Mouse (Mus musculus) common myeloid progenitor, adult 5-6 weeks (primary cell): ENCODE results near the gene Smlr1. TPM values are rescaled to one million over a fixed set of nuclear protein-coding genes. Genes with fewer than 3 reads are reported as not detected.

ENCODE experiments used
- ATAC-seq: replicated peaks from 2 replicates; pipeline ENCODE4 v1.8.0; 2016; ENCODE audit warnings: low read depth, mild to moderate bottlenecking, moderate TSS enrichment, inconsistent platforms; ENCODE audit not compliant: poor library complexity, severe bottlenecking
- total RNA-seq: library from RNA; stranded (forward); fragments of 200-1000, 187-1606 nt; gene quantifications from 2 replicates; pipeline ENCODE4 v1.2.3, GENCODE M21; 2017

Gene Smlr1
- not detected in 2 replicates for total RNA-seq

- no peak for ATAC-seq
These were observed at the start of gene Smlr1 for GRCm38 (mm10) chr10:25535891-25536331. Smlr1 (minus strand) TSS chr10:25536267.

- ATAC-seq: no peak
These were observed 48.8 kb upstream of the Smlr1 start for GRCm38 (mm10) chr10:25584899-25585298.

GRCm38 (mm10) chr10:25580066-25580465, 44.0 kb upstream of the Smlr1 start:
- ATAC-seq: no peak

DNA sequence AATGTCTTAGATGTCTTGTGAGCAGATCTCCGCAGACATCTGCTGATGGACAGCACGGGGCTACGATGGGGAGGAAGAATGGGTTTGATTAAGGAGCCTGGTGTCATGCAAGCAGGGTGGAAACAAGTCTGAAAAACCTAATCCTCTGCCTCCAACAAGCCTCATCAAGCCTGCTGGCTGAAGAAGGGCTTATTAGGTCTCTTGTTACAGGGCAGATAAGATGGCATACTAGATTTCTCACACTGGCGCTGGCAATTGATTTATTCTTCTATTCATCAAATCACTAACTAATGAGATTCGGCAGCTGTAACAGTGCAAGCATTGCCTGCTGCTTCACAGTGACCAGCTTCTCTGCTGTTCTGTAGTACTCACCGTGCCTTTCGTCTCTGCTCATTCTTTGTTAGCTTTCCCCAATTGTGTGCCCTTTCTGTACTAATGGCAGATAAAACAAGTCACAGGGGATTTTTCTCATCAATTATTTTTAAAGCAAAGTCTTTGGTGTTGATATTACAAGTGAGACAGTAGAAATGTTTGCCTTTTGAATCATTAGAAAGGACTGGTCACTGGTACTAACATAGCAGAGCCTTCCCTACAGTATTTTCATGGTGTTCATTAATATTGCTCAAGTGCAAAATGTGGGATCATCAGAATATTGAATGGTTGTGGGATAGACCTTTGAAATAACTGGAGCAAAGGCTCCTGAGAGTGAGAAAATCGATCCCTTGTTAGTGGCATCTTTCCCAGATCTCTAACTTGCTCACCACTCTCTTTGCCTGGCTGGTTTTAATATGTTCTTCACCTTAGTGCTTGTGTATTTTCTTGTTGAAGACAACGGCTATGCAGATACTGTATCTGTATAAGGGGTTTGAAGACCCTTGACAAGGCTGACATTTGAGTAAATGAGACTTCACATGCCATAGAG, 35.5 kb upstream of the Smlr1 start:
- ATAC-seq: no peak

GRCm38 (mm10) chr10:25552936-25553335, 16.9 kb upstream of the Smlr1 start:
- ATAC-seq: no peak

DNA sequence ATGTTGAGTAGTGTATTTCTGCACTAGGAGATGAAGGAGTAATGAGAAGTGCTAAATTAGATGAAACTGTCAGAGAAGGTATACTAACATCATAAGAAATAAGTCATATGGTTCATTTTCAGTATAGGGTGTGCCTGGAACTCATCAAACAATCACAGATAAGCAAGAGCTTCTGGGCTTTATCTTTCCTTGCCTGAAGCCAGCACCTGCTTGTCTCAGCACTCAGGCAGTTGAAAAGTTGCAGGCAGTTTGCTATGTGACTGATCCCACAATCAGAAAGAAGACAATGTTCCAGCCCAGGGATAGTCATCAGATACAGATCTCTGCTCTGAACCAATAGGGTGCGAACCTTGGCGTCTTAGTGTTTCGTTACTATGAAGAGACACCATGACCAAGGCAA, 5.0 kb upstream of the Smlr1 start:
- ATAC-seq: no peak

- no peak for ATAC-seq
These were observed 3.7 kb upstream of the Smlr1 start for GRCm38 (mm10) chr10:25539771-25540168.

DNA sequence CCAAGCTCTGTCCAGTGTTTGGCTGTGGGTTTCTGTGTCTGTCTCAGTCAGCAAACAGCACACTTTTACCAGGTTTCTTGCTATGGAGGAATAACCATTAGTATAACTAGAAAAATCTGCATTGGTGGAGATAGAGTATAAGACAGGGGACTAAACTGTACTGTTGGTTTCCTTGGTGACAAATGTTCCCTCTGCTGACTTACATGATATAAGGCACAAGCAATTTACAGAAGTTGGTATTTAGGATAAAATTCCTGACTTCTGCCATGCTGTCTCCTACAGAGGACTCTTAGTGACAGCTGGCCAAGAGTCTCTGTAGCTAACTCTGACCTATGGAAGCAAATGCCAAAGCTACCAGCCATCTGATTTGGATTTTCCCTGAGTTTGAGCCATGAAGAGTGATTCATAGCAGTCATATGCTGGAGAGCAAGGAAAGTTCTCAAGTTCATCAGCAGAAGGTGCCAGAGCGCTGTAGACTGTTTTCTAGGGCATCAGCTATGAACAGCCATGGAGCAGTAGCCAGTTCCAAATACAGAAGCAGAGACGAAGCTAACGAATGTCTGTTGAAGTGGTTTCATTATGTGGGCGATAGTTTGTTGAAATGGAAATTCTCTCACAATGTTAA, 3.2 kb upstream of the Smlr1 start:
- ATAC-seq: no peak

- ATAC-seq: no peak
These were observed 2.7 kb upstream of the Smlr1 start for GRCm38 (mm10) chr10:25538738-25539137.

- ATAC-seq: no peak
These were observed 554 bp upstream of the Smlr1 start for GRCm38 (mm10) chr10:25536621-25537020.

GRCm38 (mm10) chr10:25534467-25534866, 1.6 kb downstream of the Smlr1 start:
- ATAC-seq: no peak

- ATAC-seq: 0 out of 2 replicates have a peak, but pooled peaks have one; percentile 8
These were observed 2.4 kb downstream of the Smlr1 start for GRCm38 (mm10) chr10:25533513-25534246.

DNA sequence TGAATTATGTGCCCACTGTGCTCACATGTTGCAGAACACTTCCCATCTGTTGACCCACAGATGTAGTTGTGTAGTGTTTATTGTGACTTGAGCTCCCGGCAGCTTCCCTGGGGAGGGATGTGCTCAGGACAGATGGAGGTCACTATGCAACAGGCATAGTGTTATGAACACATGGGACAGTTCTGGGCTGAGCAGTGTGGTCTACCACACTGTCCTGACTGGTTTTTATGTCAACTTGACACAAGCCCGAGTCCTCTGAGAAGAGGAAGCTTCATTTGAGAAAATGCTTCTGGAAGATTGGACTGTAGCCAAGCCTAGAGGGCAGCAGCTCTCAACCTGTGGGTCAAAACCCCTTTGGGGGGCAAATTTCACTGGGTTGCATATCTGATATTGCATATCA, 3.0 kb downstream of the Smlr1 start:
- peak; percentile 74 for ATAC-seq

DNA sequence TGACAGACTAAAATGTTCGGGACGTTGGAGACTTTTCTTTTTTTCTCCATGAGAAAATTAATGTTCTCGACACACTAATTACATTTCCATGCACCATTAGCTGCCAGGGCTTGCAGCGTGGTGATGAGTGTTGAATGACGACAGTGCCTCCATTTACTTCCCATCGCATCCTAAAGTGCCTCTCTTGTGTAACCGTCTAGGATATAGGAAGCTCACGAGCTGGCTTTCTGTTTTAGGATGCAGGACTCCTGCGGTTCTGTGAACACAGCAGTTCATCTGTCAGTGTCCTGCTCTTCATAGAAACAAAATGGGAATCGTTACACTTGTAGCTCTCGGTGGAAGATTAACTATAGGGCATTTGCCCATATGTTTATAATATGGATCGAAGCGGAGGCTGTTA, 4.7 kb downstream of the Smlr1 start:
- no peak for ATAC-seq

GRCm38 (mm10) chr10:25527126-25527525, 8.9 kb downstream of the Smlr1 start:
- ATAC-seq: no peak

- ATAC-seq: no peak
These were observed 9.4 kb downstream of the Smlr1 start for GRCm38 (mm10) chr10:25526622-25527021.

- ATAC-seq: no peak
These were observed 9.9 kb downstream of the Smlr1 start for GRCm38 (mm10) chr10:25526156-25526555.

GRCm38 (mm10) chr10:25523727-25524126, 12.3 kb downstream of the Smlr1 start:
- no peak for ATAC-seq

GRCm38 (mm10) chr10:25520428-25520827, 15.6 kb downstream of the Smlr1 start:
- ATAC-seq: no peak

GRCm38 (mm10) chr10:25519954-25520353, 16.1 kb downstream of the Smlr1 start:
- no peak for ATAC-seq

GRCm38 (mm10) chr10:25513821-25514220, 22.2 kb downstream of the Smlr1 start:
- no peak for ATAC-seq
